Mouse (Mus musculus) thymus, adult 2 months (tissue): ENCODE measurements around the gene Tnfrsf13b.

ENCODE experiments used
- CTCF ChIP-seq: fragments of 200-500 bp; IDR thresholded peaks from 2 replicates; pipeline ENCODE4 v1.5.1; 2012; ENCODE audit warnings: mild to moderate bottlenecking, control low read depth, low read length, moderate library complexity, borderline replicate concordance; ENCODE audit not compliant: control insufficient read depth, poor library complexity, insufficient read depth; ENCODE audit errors: extremely low read depth
- POLR2A ChIP-seq: fragments of 200-500 bp; IDR thresholded peaks from 2 replicates; pipeline ENCODE4 v1.6.1; 2012; ENCODE audit warnings: mild to moderate bottlenecking, low read length, control low read depth, moderate library complexity; ENCODE audit not compliant: control insufficient read depth, poor library complexity, insufficient read depth; ENCODE audit errors: extremely low read depth

- TF ChIP-seq CTCF (no peak), POLR2A (no peak)
Measured at GRCm38 (mm10) chr11:61180361-61180760, 53.8 kb downstream of the Tnfrsf13b start.
